Mouse (Mus musculus): ENCODE results near the gene Xlr4a. TPM values are rescaled to one million over a fixed set of nuclear protein-coding genes. Genes with fewer than 3 reads are reported as not detected.

Xlr4a gene
- polyA plus RNA-seq, 1 experiment from 2014 or later: 1.4 TPM

- no peaks in the 10 kb centered on the region for H3K4me1 ChIP-seq (replicated peaks)
- no peak overlapping the region for H3K27ac ChIP-seq (replicated peaks)
- H3K27me3 ChIP-seq: no peaks in the 10 kb centered on the region
- H3K9ac ChIP-seq: no peak overlapping the region
- no peaks in the 10 kb centered on the region for H3K36me3 ChIP-seq (replicated peaks)
- no peak overlapping the region for H3K4me3 ChIP-seq (replicated peaks)
- H3K9me3 ChIP-seq (replicated peaks): no peaks in the 10 kb centered on the region
- WGBS (ENCODE audit: insufficient replicate concordance): 13% methylated on average over 14 of the region's 14 CpGs
- ATAC-seq (ENCODE audit: insufficient read depth): peak; percentile 67
- H3K4me2 ChIP-seq: peak overlapping the region; percentile 25
Measured at GRCm38 (mm10) chrX:73053860-73054563, 28.3 kb downstream of the Xlr4a start.

- 60% methylated on average over 12 of the region's 12 CpGs for WGBS (ENCODE audit: insufficient replicate concordance)
Measured at GRCm38 (mm10) chrX:73039666-73040065, 42.6 kb downstream of the Xlr4a start.

GRCm38 (mm10) chrX:73038831-73039230 lies 43.4 kb downstream of the Xlr4a start:
- Histone ChIP-seq H3K36me3 (replicated peaks) (no peaks in the 10 kb centered on the region), H3K4me2 (no peak overlapping the region), H3K9ac (no peak overlapping the region), H3K27me3 (peaks cover 7% of the 10 kb centered on the region; the same call in 1 of the 2 replicates), H3K4me3 (replicated peaks) (no peak overlapping the region), H3K9me3 (replicated peaks) (no peaks in the 10 kb centered on the region), H3K4me1 (replicated peaks) (no peaks in the 10 kb centered on the region), H3K27ac (replicated peaks) (no peak overlapping the region)
- no peak for ATAC-seq (ENCODE audit: insufficient read depth)
- 58% methylated on average over 8 of the region's 8 CpGs for WGBS (ENCODE audit: insufficient replicate concordance)

More at GRCm38 (mm10) chrX:73039666-73040065, 42.6 kb downstream of the Xlr4a start:
- Histone ChIP-seq H3K27me3 (peaks cover 7% of the 10 kb centered on the region; the same call in 1 of the 2 replicates), H3K9me3 (replicated peaks) (no peaks in the 10 kb centered on the region), H3K4me2 (no peak overlapping the region), H3K27ac (replicated peaks) (no peak overlapping the region), H3K4me3 (replicated peaks) (no peak overlapping the region), H3K9ac (no peak overlapping the region), H3K4me1 (replicated peaks) (no peaks in the 10 kb centered on the region), H3K36me3 (replicated peaks) (no peaks in the 10 kb centered on the region)
- no peak for ATAC-seq (ENCODE audit: insufficient read depth)

- WGBS (ENCODE audit: insufficient replicate concordance): 49% methylated on average over 1 of the region's 1 CpGs
- Histone ChIP-seq H3K4me3 (replicated peaks) (no peak within 1 kb of the TSS), H3K36me3 (replicated peaks) (no peaks in the 10 kb centered on the region), H3K27me3 (peaks cover 7% of the 10 kb centered on the region; the same call in 1 of the 2 replicates), H3K4me2 (no peak within 1 kb of the TSS), H3K9ac (no peak within 1 kb of the TSS), H3K4me1 (replicated peaks) (no peaks in the 10 kb centered on the region), H3K27ac (replicated peaks) (no peak within 1 kb of the TSS), H3K9me3 (replicated peaks) (no peaks in the 10 kb centered on the region)
- ATAC-seq (ENCODE audit: insufficient read depth): no peak
Measured at GRCm38 (mm10) chrX:73037003-73037402, 45.3 kb downstream of the Xlr4a start, which contains the start of gene Pnma5. Pnma5 (minus strand) TSS chrX:73037103.

Other genes starting within 250 kb of the Xlr4a start
- gene Cetn2, start 164.1 kb downstream of the Xlr4a start, polyA plus RNA-seq (2015; fragmentation: Nextera tagmentation; extraction: Ambion mirVana): 21.0 and 25.5 TPM in 2 replicates
- 26.1 and 26.7 TPM in 2 replicates for gene Nsdhl, start 163.9 kb downstream of the Xlr4a start, polyA plus RNA-seq (2015; fragmentation: Nextera tagmentation; extraction: Ambion mirVana)
- gene Zfp185, start 95.1 kb downstream of the Xlr4a start, polyA plus RNA-seq (2015; fragmentation: Nextera tagmentation; extraction: Ambion mirVana): 1.2 TPM in 2 replicates
- gene Pnma5, start 45.4 kb downstream of the Xlr4a start, polyA plus RNA-seq (2015; fragmentation: Nextera tagmentation; extraction: Ambion mirVana): 0.06 TPM in 1 of 2 replicates, not detected in the other
- gene Pnma3, start 17.7 kb downstream of the Xlr4a start, polyA plus RNA-seq (2015; fragmentation: Nextera tagmentation; extraction: Ambion mirVana): not detected in 2 replicates
- 2.4 and 3.2 TPM in 2 replicates for gene Xlr3a, start 14.6 kb upstream of the Xlr4a start, polyA plus RNA-seq (2015; fragmentation: Nextera tagmentation; extraction: Ambion mirVana)
- gene Gm14685, start 34.6 kb upstream of the Xlr4a start, polyA plus RNA-seq (2015; fragmentation: Nextera tagmentation; extraction: Ambion mirVana): 0.12 and 0.17 TPM in 2 replicates
- gene Xlr5b, start 66.3 kb upstream of the Xlr4a start, polyA plus RNA-seq (2015; fragmentation: Nextera tagmentation; extraction: Ambion mirVana): not detected in 2 replicates
- 0.12 and 0.28 TPM in 2 replicates for gene DXBay18, start 67.0 kb upstream of the Xlr4a start, polyA plus RNA-seq (2015; fragmentation: Nextera tagmentation; extraction: Ambion mirVana)
- not detected in 2 replicates for gene Spin2d, start 94.5 kb upstream of the Xlr4a start, polyA plus RNA-seq (2015; fragmentation: Nextera tagmentation; extraction: Ambion mirVana)
- 2.1 and 2.2 TPM in 2 replicates for gene Xlr3b, start 109.7 kb upstream of the Xlr4a start, polyA plus RNA-seq (2015; fragmentation: Nextera tagmentation; extraction: Ambion mirVana)
- gene Xlr4b, start 131.9 kb upstream of the Xlr4a start, polyA plus RNA-seq (2015; fragmentation: Nextera tagmentation; extraction: Ambion mirVana): 1.4 and 1.7 TPM in 2 replicates
- gene F8a, start 145.8 kb upstream of the Xlr4a start, polyA plus RNA-seq (2015; fragmentation: Nextera tagmentation; extraction: Ambion mirVana): 3.2 and 3.5 TPM in 2 replicates
- 0.26 and 0.71 TPM in 2 replicates for gene Xlr4c, start 160.7 kb upstream of the Xlr4a start, polyA plus RNA-seq (2015; fragmentation: Nextera tagmentation; extraction: Ambion mirVana)
- 0.08 TPM in 1 of 2 replicates, not detected in the other for gene Xlr3c, start 182.9 kb upstream of the Xlr4a start, polyA plus RNA-seq (2015; fragmentation: Nextera tagmentation; extraction: Ambion mirVana)
- gene Xlr5a, start 210.5 kb upstream of the Xlr4a start, polyA plus RNA-seq (2015; fragmentation: Nextera tagmentation; extraction: Ambion mirVana): not detected in 2 replicates
- gene Xlr5c, start 210.5 kb upstream of the Xlr4a start, polyA plus RNA-seq (2015; fragmentation: Nextera tagmentation; extraction: Ambion mirVana): not detected in 2 replicates

Data from liver, embryonic 15.5 days (tissue).